Mouse (Mus musculus) heart, embryonic 13.5 days (tissue): ENCODE data around the gene 3100002H09Rik. TPM values are rescaled to one million over a fixed set of nuclear protein-coding genes. Genes with fewer than 3 reads are reported as not detected.

Experiments used
- ATAC-seq: fragments of 200-750 bp; cut with Nextera tagmentation; 2 replicates; pipeline ENCODE4 v1.8.0; 2017; ENCODE audit warnings: moderate TSS enrichment; ENCODE audit not compliant: insufficient number of reproducible peaks, low FRiP score, low TSS enrichment; ENCODE audit errors: extremely low read depth
- H3K27ac ChIP-seq: fragments of 300-500 bp; sonication (generic); replicated peaks from 2 replicates; pipeline ENCODE4 v1.5.1; 2015; ENCODE audit warnings: moderate library complexity, mild to moderate bottlenecking, inconsistent platforms
- H3K27me3 ChIP-seq: fragments of 300-500 bp; sonication (generic); replicated peaks from 2 replicates; pipeline ENCODE4 v1.6.1; 2015; ENCODE audit warnings: mild to moderate bottlenecking, inconsistent platforms
- H3K36me3 ChIP-seq: fragments of 300-500 bp; sonication (generic); 2 replicates; pipeline ENCODE4 v1.6.1; 2015; ENCODE audit warnings: mild to moderate bottlenecking, inconsistent platforms
- H3K4me1 ChIP-seq: fragments of 300-500 bp; sonication (generic); 2 replicates; pipeline ENCODE4 v1.6.1; 2015; ENCODE audit warnings: inconsistent platforms
- H3K4me2 ChIP-seq: fragments of 300-500 bp; sonication (generic); 2 replicates; pipeline ENCODE4 v1.6.1; 2015; ENCODE audit warnings: inconsistent platforms, mild to moderate bottlenecking, moderate library complexity
- H3K4me3 ChIP-seq: fragments of 300-500 bp; sonication (generic); 2 replicates; pipeline ENCODE4 v1.5.1; 2015; ENCODE audit warnings: moderate library complexity, mild to moderate bottlenecking, inconsistent platforms
- H3K9ac ChIP-seq: fragments of 300-500 bp; sonication (generic); 2 replicates; pipeline ENCODE4 v1.6.1; 2015; ENCODE audit warnings: inconsistent platforms, mild to moderate bottlenecking, moderate library complexity
- H3K9me3 ChIP-seq: fragments of 300-500 bp; sonication (generic); 2 replicates; pipeline ENCODE4 v1.6.1; 2016; ENCODE audit warnings: inconsistent platforms
- WGBS: fragments of 180-500 bp; shearing (Covaris S2); methylation state at CpG from one replicate; pipeline ENCODE4 v1.1.7; 2015; ENCODE audit warnings: mixed read lengths; 5-methylcytosine and 5-hydroxymethylcytosine counted together
- polyA plus RNA-seq: library from polyadenylated mRNA; unstranded; fragments of >200 nt; fragmentation: Nextera tagmentation; extraction: Ambion mirVana; gene quantifications from 2 replicates; pipeline ENCODE4 v1.2.1, GENCODE M21; 2015

The 3100002H09Rik gene
- polyA plus RNA-seq, 1 experiment from 2014 or later, result 0.17 TPM

- Histone ChIP-seq H3K9me3 (no peaks in the 10 kb centered on the region), H3K36me3 (no peaks in the 10 kb centered on the region), H3K27ac (no peak overlapping the region), H3K4me1 (peaks cover 11% of the 10 kb centered on the region), H3K4me3 (no peak overlapping the region), H3K9ac (no peak overlapping the region), H3K27me3 (peaks cover 37% of the 10 kb centered on the region), H3K4me2 (no peak overlapping the region)
- ATAC-seq, result no peak
- 0% methylated on average over 1 of the region's 1 CpGs for WGBS
These were observed 3.6 kb upstream of the 3100002H09Rik start for GRCm38 (mm10) chr4:124614189-124614588.

- H3K4me2 ChIP-seq, result no peak overlapping the region
- ATAC-seq, result no peak
These were observed 1.2 kb upstream of the 3100002H09Rik start for GRCm38 (mm10) chr4:124611768-124612167.

DNA sequence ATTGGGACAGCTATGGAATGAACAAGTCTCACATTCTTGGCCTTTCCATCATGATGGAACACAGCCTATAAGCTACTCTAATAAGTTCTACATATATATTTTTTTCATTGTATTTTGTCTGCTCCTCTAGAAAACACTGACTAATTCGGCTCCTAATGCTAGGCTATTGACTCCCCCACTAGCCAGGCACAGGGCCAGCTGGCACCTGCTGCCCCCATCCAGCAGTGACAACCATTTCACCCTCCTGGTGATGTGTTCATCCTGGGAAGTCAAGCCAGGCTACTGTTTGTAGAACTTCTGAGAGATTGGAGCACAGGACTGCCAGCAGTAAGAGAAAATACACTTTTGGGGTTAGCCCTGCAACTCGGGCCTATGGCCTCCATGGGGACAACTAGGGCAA lies 537 bp downstream of the 3100002H09Rik start:
- H3K9me3 ChIP-seq, result no peaks in the 10 kb centered on the region
- H3K27me3 ChIP-seq, result peaks cover 30% of the 10 kb centered on the region
- no peak overlapping the region for H3K27ac ChIP-seq
- no peak overlapping the region for H3K4me2 ChIP-seq
- no peaks in the 10 kb centered on the region for H3K36me3 ChIP-seq
- WGBS, result 57% methylated on average over 2 of the region's 2 CpGs
- no peak overlapping the region for H3K9ac ChIP-seq
- H3K4me3 ChIP-seq, result no peak overlapping the region
- H3K4me1 ChIP-seq, result peaks cover 9% of the 10 kb centered on the region; the same call in 1 of the 2 replicates
- no peak for ATAC-seq

More at GRCm38 (mm10) chr4:124611768-124612167, 1.2 kb upstream of the 3100002H09Rik start:
- 34% methylated on average over 4 of the region's 4 CpGs for whole genome bisulfite sequencing
- Histone ChIP-seq H3K27me3 (peaks cover 22% of the 10 kb centered on the region), H3K4me3 (no peak overlapping the region), H3K9ac (no peak overlapping the region), H3K27ac (no peak overlapping the region), H3K9me3 (no peaks in the 10 kb centered on the region), H3K4me1 (peaks cover 9% of the 10 kb centered on the region; the same call in 1 of the 2 replicates), H3K36me3 (no peaks in the 10 kb centered on the region)

GRCm38 (mm10) chr4:124607166-124607565 lies 3.4 kb downstream of the 3100002H09Rik start:
- Histone ChIP-seq H3K4me3 (no peak overlapping the region), H3K4me1 (peaks cover 6% of the 10 kb centered on the region; the same call in 1 of the 2 replicates), H3K9ac (no peak overlapping the region), H3K27me3 (peaks cover 45% of the 10 kb centered on the region), H3K36me3 (no peaks in the 10 kb centered on the region), H3K27ac (no peak overlapping the region; the same call in 1 of the 2 replicates), H3K9me3 (no peaks in the 10 kb centered on the region), H3K4me2 (no peak overlapping the region)
- no peak for ATAC-seq
- 44% methylated on average over 8 of the region's 8 CpGs for WGBS

DNA sequence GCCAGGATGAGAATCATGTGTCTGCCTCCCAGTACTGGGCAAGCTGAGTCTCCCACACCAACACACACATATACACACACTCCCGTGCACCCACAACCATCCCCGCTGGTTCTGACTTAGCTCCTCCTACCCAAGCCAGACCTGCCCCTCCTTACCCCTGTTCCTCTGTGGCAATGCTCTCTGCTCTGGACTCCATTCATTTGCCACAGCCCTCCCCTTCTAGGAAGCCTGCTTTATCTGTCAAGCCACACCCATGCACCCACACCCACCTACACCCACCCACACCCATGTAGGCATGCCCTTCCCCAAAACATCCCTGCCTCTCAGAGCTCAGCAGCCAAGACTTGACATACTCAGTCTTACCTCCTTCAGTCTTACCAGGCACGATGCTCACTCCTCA lies 4.4 kb downstream of the 3100002H09Rik start:
- Histone ChIP-seq H3K9ac (no peak overlapping the region), H3K27me3 (peaks cover 42% of the 10 kb centered on the region), H3K9me3 (no peaks in the 10 kb centered on the region), H3K4me3 (no peak overlapping the region), H3K27ac (no peak overlapping the region; the same call in 1 of the 2 replicates), H3K4me2 (peak overlapping the region; percentile 48), H3K4me1 (peaks cover 6% of the 10 kb centered on the region; the same call in 1 of the 2 replicates), H3K36me3 (no peaks in the 10 kb centered on the region)
- WGBS, result 75% methylated on average over 3 of the region's 3 CpGs
- peak; percentile 82; the same call in 1 of the 2 replicates for ATAC-seq

DNA sequence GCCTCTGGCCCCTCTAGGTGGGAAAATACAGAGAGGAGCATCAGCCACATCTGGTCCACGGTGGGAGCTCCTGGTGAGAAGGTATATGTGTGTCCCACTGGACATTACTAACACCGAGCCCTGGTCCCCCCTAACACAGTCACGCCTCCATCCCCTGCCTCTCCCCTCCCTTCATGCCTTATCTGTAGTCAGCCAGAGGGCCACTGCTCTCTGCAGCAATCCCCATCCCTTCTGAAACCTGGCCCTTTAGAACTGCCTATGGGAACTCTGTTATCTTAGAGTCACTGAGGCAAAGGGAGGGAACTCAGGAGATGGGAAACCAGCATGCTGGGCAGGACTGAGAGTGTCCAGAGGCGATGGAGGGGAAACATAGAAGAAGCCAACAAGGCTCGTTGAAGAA lies 5.3 kb downstream of the 3100002H09Rik start:
- no peak for ATAC-seq
- no peaks in the 10 kb centered on the region for H3K9me3 ChIP-seq
- H3K27me3 ChIP-seq, result peaks cover 39% of the 10 kb centered on the region
- no peaks in the 10 kb centered on the region for H3K36me3 ChIP-seq
- H3K4me3 ChIP-seq, result no peak overlapping the region
- H3K9ac ChIP-seq, result no peak overlapping the region
- H3K27ac ChIP-seq, result no peak overlapping the region; the same call in 1 of the 2 replicates
- H3K4me2 ChIP-seq, result peak overlapping the region; percentile 48
- 32% methylated on average over 5 of the region's 5 CpGs for WGBS
- peaks cover 6% of the 10 kb centered on the region; the same call in 1 of the 2 replicates for H3K4me1 ChIP-seq

DNA sequence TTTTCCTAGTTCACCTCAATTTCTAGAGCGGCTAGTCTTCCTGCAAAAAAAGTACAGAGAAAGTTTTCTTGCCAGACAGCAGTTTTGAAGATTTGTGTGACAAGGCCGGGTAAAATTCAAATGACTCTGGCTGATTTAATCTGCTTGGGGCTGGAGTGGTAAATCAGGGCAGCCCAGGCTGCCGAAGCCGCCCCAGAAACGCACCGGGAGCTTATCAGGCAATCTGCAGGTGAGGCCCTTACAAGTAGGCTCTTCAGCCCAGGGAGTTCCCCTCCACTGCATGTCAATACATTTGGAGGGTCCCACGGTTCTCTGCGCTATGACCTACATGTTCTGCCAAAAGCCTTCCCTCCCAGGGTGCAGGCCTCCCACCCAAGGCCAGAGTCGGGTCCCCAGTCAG lies 6.9 kb downstream of the 3100002H09Rik start:
- Histone ChIP-seq H3K27me3 (peaks cover 39% of the 10 kb centered on the region), H3K4me1 (peaks cover 6% of the 10 kb centered on the region; the same call in 1 of the 2 replicates), H3K36me3 (no peaks in the 10 kb centered on the region), H3K9ac (no peak overlapping the region), H3K4me2 (no peak overlapping the region), H3K9me3 (no peaks in the 10 kb centered on the region), H3K4me3 (no peak overlapping the region), H3K27ac (no peak overlapping the region)
- ATAC-seq, result no peak
- 26% methylated on average over 9 of the region's 9 CpGs for WGBS

GRCm38 (mm10) chr4:124595929-124596328 lies 14.7 kb downstream of the 3100002H09Rik start:
- WGBS, result 69% methylated on average over 9 of the region's 9 CpGs
- H3K4me1 ChIP-seq, result peaks cover 5% of the 10 kb centered on the region
- H3K4me2 ChIP-seq, result no peak overlapping the region
- no peak overlapping the region for H3K9ac ChIP-seq
- H3K27me3 ChIP-seq, result peaks cover 50% of the 10 kb centered on the region
- no peak overlapping the region for H3K27ac ChIP-seq
- H3K9me3 ChIP-seq, result no peaks in the 10 kb centered on the region
- no peaks in the 10 kb centered on the region for H3K36me3 ChIP-seq
- ATAC-seq, result no peak
- H3K4me3 ChIP-seq, result no peak overlapping the region

- Histone ChIP-seq H3K9me3 (no peaks in the 10 kb centered on the region), H3K4me2 (peak overlapping the region; percentile 42), H3K4me3 (no peak overlapping the region), H3K27me3 (peaks cover 52% of the 10 kb centered on the region), H3K27ac (no peak overlapping the region), H3K36me3 (no peaks in the 10 kb centered on the region), H3K9ac (no peak overlapping the region), H3K4me1 (peaks cover 5% of the 10 kb centered on the region)
- no peak for ATAC-seq
- WGBS, result 29% methylated on average over 13 of the region's 13 CpGs
These were observed 15.7 kb downstream of the 3100002H09Rik start for GRCm38 (mm10) chr4:124594933-124595332.

GRCm38 (mm10) chr4:124593691-124594090 lies 16.9 kb downstream of the 3100002H09Rik start:
- Histone ChIP-seq H3K9ac (no peak overlapping the region), H3K9me3 (no peaks in the 10 kb centered on the region), H3K4me3 (no peak overlapping the region), H3K36me3 (no peaks in the 10 kb centered on the region), H3K27me3 (peaks cover 62% of the 10 kb centered on the region), H3K4me1 (peaks cover 5% of the 10 kb centered on the region), H3K4me2 (no peak overlapping the region), H3K27ac (no peak overlapping the region)
- 60% methylated on average over 9 of the region's 9 CpGs for WGBS
- ATAC-seq, result no peak

GRCm38 (mm10) chr4:124593210-124593609 lies 17.4 kb downstream of the 3100002H09Rik start:
- H3K9me3 ChIP-seq, result no peaks in the 10 kb centered on the region
- no peak overlapping the region for H3K27ac ChIP-seq
- H3K27me3 ChIP-seq, result peaks cover 67% of the 10 kb centered on the region
- no peak overlapping the region for H3K4me2 ChIP-seq
- ATAC-seq, result no peak
- no peak overlapping the region for H3K4me3 ChIP-seq
- H3K9ac ChIP-seq, result no peak overlapping the region
- no peaks in the 10 kb centered on the region for H3K36me3 ChIP-seq
- H3K4me1 ChIP-seq, result peaks cover 5% of the 10 kb centered on the region

GRCm38 (mm10) chr4:124592241-124592640 lies 18.4 kb downstream of the 3100002H09Rik start:
- Histone ChIP-seq H3K4me2 (no peak overlapping the region), H3K4me1 (peaks cover 5% of the 10 kb centered on the region), H3K4me3 (no peak overlapping the region), H3K27ac (no peak overlapping the region), H3K36me3 (no peaks in the 10 kb centered on the region), H3K27me3 (peaks cover 71% of the 10 kb centered on the region), H3K9me3 (no peaks in the 10 kb centered on the region), H3K9ac (no peak overlapping the region)
- no peak for ATAC-seq
- 85% methylated on average over 5 of the region's 5 CpGs for WGBS
